Mouse (Mus musculus): ENCODE results near the gene Idh2. TPM values are rescaled to one million over a fixed set of nuclear protein-coding genes. Genes with fewer than 3 reads are reported as not detected.
A peak's percentile ranks its signal among the peaks of the same experiment; 100 is the strongest.
"Not testable (repeated sequence)": the region's sequence is repeated elsewhere in the genome, so short reads cannot be mapped to it uniquely, and the experiment has no call there.

Idh2 gene
- total RNA-seq, 2 experiments from 2014 or later = 236 to 647 TPM

- intact Hi-C loops (cut with DNase I) = loop anchor here (5.0 kb wide), 1 partner anchor 33 kb away; no protein-coding TSS in a partner anchor
- Histone ChIP-seq H3K4me3 (peak overlapping the region; percentile 33), H3K27ac (peak overlapping the region; percentile 84)
- TF ChIP-seq CTCF (IDR thresholded peaks at IDR 0.05) = no peak
- DNase-seq = peak; percentile 77
Observed at GRCm38 (mm10) chr7:80060012-80060778, 55.0 kb downstream of the Idh2 start.

DNA sequence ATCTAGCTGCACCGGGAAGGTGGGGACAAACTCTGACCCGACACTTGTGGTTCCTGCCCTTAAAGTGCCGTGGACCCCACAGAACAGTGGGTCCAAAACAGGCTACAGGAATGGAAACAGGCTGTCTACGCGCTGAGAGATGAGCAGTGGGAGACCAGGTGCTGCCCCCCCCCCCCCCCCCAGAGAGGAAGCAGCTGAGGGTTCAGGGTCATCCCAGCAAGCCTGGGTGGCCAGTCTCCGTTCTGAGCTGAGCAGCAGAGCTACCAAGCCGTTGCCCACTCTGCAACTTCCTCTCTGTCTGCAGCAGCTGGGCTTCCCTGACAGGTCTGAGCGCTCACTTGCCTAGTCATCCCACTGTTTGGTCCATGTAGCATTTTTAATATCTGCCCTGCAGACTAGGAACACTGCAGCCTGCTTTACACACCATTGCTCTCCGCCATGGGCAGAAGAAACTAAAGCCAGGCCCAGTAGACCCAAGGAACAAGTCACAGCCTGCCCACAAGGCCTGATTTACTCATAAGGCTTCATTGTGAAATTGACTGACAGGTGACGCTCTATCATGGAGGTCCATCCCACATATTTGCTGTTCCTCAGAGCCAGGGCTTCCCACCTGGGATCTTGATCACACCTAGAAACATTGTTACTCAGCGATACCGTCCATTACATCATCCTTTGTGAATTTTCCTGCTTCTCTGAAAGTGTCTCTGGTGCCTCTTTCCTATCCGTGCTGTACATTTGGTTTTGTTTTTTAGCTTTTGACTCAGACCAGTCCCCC, 55.9 kb downstream of the Idh2 start:
- H3K27ac ChIP-seq = peak overlapping the region; percentile 84
- intact Hi-C loops (cut with DNase I) = no loop called here

GRCm38 (mm10) chr7:80058405-80059063, 56.7 kb downstream of the Idh2 start:
- intact Hi-C loops (cut with DNase I) = no loop called here
- no peak for DNase-seq
- peak overlapping the region; percentile 84 for H3K27ac ChIP-seq
- TF ChIP-seq CTCF (IDR thresholded peaks at IDR 0.05) = no peak
- no peak overlapping the region for H3K4me3 ChIP-seq

More for the DNA sequence above, 55.9 kb downstream of the Idh2 start:
- DNase-seq = no peak
- H3K4me3 ChIP-seq = no peak overlapping the region
- no peak for TF ChIP-seq CTCF (IDR thresholded peaks at IDR 0.05)

DNA sequence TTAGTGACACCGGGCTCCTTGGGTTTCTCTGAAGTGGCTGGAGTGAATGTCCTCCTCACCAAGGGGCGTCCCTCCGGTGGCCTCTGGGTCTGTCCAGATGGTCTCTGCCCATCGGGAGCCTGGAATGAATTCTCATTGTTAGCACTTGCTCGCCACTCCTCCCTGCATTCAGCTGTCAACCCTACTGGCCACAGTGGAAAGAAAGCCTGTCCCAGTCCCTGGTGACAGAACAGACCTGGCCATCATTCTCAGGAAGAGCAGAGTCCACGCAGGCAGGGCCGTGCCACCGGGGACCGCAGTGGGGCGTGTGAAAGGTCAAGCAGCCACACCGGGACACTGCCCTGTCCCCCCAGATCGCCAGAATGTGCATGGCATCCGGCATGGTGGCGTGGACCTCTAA, 57.4 kb downstream of the Idh2 start:
- no peak overlapping the region for H3K4me3 ChIP-seq
- H3K27ac ChIP-seq = peak overlapping the region; percentile 84
- DNase-seq = no peak
- no peak for TF ChIP-seq CTCF (IDR thresholded peaks at IDR 0.05)
- intact Hi-C loops (cut with DNase I) = no loop called here

DNA sequence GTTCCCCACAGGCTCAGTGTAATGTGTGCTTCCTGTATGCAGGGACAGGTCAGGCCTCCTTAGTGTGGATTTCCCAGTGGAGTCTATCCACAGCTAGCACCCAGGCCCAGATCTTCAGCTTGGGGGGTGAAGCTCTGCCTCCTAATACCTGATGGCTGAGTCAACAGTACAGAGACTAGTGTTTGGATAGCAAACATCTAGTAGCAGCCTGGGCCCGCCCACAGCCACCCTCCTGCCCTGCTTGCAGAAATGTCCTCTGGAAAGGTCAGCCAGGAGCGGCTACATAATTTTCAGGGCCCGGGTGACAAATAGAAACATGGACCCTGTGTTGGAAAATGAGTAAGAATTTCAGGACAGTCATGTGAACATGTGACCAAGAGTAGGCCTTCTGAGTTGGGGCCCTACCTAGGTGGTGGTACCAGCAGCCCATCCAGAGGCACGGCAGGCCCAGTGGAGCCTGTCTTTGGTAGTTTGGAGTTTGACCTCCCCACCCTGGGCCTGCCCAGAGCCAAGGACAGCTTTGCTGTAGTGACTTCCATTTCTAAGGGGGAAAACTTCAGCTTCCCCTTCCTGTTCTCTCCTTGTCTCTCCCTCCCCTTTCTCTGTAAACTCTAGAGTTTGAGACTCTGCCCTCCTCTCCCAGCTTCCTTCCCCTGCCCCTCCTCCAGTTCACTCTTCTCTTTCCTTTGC, 58.0 kb downstream of the Idh2 start:
- peak overlapping the region; percentile 84 for H3K27ac ChIP-seq
- DNase-seq = peak; percentile 60
- intact Hi-C loops (cut with DNase I) = no loop called here

GRCm38 (mm10) chr7:80055781-80056180, 59.4 kb downstream of the Idh2 start:
- TF ChIP-seq CTCF (IDR thresholded peaks at IDR 0.05) = no peak
- intact Hi-C loops (cut with DNase I) = no loop called here
- Histone ChIP-seq H3K27ac (peak overlapping the region; percentile 84), H3K4me3 (peak overlapping the region; percentile 24)
- no peak for DNase-seq

More for the DNA sequence above, 58.0 kb downstream of the Idh2 start:
- H3K4me3 ChIP-seq = no peak overlapping the region
- TF ChIP-seq CTCF (IDR thresholded peaks at IDR 0.05) = no peak

GRCm38 (mm10) chr7:80053147-80053546, 62.0 kb downstream of the Idh2 start:
- H3K4me3 ChIP-seq = no peak overlapping the region
- DNase-seq = no peak
- no peak for TF ChIP-seq CTCF (IDR thresholded peaks at IDR 0.05)
- peak overlapping the region; percentile 74; the same call in 1 of the 2 replicates for H3K27ac ChIP-seq
- intact Hi-C loops (cut with DNase I) = no loop called here

DNA sequence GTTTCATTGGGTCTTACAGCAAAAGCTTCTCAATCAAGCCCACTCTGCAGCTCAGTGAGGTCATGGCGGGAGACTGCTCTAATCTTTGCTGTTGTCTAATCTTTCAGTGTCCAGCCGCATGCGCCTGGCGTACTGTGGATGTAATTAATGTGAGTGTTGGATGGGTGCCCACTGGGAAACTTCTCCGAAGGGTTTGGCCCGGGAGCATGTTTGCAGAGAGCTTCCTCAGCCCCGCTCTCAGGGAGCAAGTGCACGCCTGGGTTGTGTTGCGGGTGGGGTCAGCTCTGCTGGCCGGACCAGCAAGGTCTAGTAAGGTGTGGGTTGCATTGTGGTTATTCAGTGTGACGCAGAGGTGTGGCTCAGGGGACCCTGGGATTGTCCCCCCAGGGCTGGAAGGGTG, 62.9 kb downstream of the Idh2 start:
- Histone ChIP-seq H3K4me3 (peak overlapping the region; percentile 25), H3K27ac (peak overlapping the region; percentile 74)
- TF ChIP-seq CTCF (IDR thresholded peaks at IDR 0.05) = no peak
- peak; percentile 68 for DNase-seq
- intact Hi-C loops (cut with DNase I) = no loop called here

DNA sequence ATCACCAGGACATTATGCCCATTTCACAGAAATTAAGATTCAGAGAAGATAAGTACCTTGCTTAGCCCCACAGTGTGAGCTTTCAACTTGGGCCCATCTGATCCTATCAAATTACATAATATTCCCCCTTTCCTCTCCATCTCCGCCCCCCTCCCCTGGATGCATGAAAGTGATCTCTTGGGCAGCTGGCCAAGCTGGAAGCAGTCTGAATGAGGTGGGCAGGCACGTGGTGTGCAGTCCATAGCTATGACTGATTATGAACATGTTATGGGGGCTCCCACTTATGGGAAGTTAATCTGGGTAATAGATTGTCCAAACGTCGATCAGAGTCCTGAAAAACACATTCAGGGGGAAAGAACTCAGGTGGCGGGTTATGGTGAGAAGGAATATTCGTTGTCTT, 63.4 kb downstream of the Idh2 start:
- intact Hi-C loops (cut with DNase I) = no loop called here
- DNase-seq = peak; percentile 45
- H3K27ac ChIP-seq = peak overlapping the region; percentile 74

GRCm38 (mm10) chr7:80050382-80050781, 64.8 kb downstream of the Idh2 start:
- TF ChIP-seq CTCF (IDR thresholded peaks at IDR 0.05) = peak; percentile 26; the same call in 1 of the 2 replicates
- intact Hi-C loops (cut with DNase I); H3K4me3 ChIP-seq; H3K27ac ChIP-seq; DNase-seq: not testable (repeated sequence)

More for the DNA sequence above, 63.4 kb downstream of the Idh2 start:
- TF ChIP-seq CTCF (IDR thresholded peaks at IDR 0.05) = no peak
- peak overlapping the region; percentile 25 for H3K4me3 ChIP-seq

DNA sequence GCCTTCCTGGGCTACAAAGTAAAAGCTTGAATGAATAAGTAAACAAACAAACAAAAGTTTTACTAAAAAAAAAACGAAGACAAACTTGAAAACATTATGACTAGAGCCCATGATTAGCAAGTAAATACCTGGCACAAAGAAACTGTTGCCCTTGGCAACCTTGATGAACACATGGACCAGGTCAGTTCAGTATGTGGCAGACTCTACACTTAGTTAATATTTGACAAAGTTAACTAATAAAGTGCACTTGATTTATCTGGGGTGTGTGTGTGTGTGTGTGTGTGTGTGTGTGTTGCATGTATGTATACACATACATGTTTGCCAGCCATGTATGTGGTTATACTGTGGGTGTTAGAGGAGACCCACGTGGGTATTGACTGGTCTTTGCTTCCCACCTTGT, 65.4 kb downstream of the Idh2 start:
- intact Hi-C loops (cut with DNase I) = no loop called here
- DNase-seq = no peak
- Histone ChIP-seq H3K4me3 (no peak overlapping the region), H3K27ac (no peak overlapping the region; the same call in 1 of the 2 replicates)
- TF ChIP-seq CTCF (IDR thresholded peaks at IDR 0.05) = no peak

GRCm38 (mm10) chr7:80047041-80047440, 68.2 kb downstream of the Idh2 start:
- Histone ChIP-seq H3K4me3 (no peak overlapping the region), H3K27ac (no peak overlapping the region; the same call in 1 of the 2 replicates)
- no peak for TF ChIP-seq CTCF (IDR thresholded peaks at IDR 0.05)
- intact Hi-C loops (cut with DNase I) = no loop called here
- DNase-seq = no peak

Other genes with a start within 250 kb of the Idh2 start
- 10 to 100 TPM; 17.1 to 19.0 TPM for gene Ap3s2, start 194.7 kb downstream of the Idh2 start, total RNA-seq (2021)
- gene Arpin, start 180.0 kb downstream of the Idh2 start, total RNA-seq (2021) = 1 to 10 TPM; 2.7 to 3.3 TPM
- 10 to 100 TPM; 21.5 to 37.5 TPM for gene Zfp710, start 90.6 kb downstream of the Idh2 start, total RNA-seq (2021)
- 1 to 10 TPM; 1.8 to 2.1 TPM for gene Sema4b, start 71.4 kb upstream of the Idh2 start, total RNA-seq (2021)
- 1 to 10 TPM; 5.6 to 9.0 TPM for gene Cib1, start 117.4 kb upstream of the Idh2 start, total RNA-seq (2021)
- gene Gdpgp1, start 117.5 kb upstream of the Idh2 start, total RNA-seq (2021) = under 1 TPM; 0.79 to 0.86 TPM
- gene Ttll13, start 131.0 kb upstream of the Idh2 start, total RNA-seq (2021) = under 1 TPM in 1 of 2 experiments, not detected in 1; 0.15 TPM
- gene Ngrn, start 145.8 kb upstream of the Idh2 start, total RNA-seq (2021) = 10 to 100 TPM; 19.8 to 25.0 TPM
- 1 to 10 TPM; 2.9 to 3.3 TPM for gene Vps33b, start 154.3 kb upstream of the Idh2 start, total RNA-seq (2021)
- under 1 TPM; 0.38 to 0.45 TPM for gene Prc1, start 179.1 kb upstream of the Idh2 start, total RNA-seq (2021)
- gene Rccd1, start 209.1 kb upstream of the Idh2 start, total RNA-seq (2021) = 1 to 10 TPM; 7.3 to 8.4 TPM
- 10 to 100 TPM; 12.3 to 12.7 TPM for gene Unc45a, start 225.6 kb upstream of the Idh2 start, total RNA-seq (2021)
- 10 to 100 TPM; 23.6 to 26.1 TPM for gene Hddc3, start 227.7 kb upstream of the Idh2 start, total RNA-seq (2021)